Mouse (Mus musculus) stomach, postnatal 0 days (tissue): ENCODE results near the gene Lmo7.

ENCODE experiments used
- CTCF ChIP-seq: IDR thresholded peaks from 2 replicates; pipeline ENCODE4 v1.5.1; 2016; ENCODE audit warnings: antibody characterized with exemption, low read depth, mild to moderate bottlenecking, moderate library complexity
- EP300 ChIP-seq: optimal IDR thresholded peaks from 2 replicates; pipeline ENCODE3; 2016; ENCODE audit warnings: antibody characterized with exemption

- TF ChIP-seq CTCF = no peak
- TF ChIP-seq EP300 = no peak
Observed at GRCm38 (mm10) chr14:101837176-101837575, 107.4 kb downstream of the Lmo7 start.
